Mouse (Mus musculus): ENCODE results near the gene Add1. TPM values are rescaled to one million over a fixed set of nuclear protein-coding genes. Genes with fewer than 3 reads are reported as not detected.
A peak's percentile ranks its signal among the peaks of the same experiment; 100 is the strongest.

The Add1 gene
- total and polyA plus RNA-seq, 2 experiments from 2014 or later: 104 to 246 TPM

DNA sequence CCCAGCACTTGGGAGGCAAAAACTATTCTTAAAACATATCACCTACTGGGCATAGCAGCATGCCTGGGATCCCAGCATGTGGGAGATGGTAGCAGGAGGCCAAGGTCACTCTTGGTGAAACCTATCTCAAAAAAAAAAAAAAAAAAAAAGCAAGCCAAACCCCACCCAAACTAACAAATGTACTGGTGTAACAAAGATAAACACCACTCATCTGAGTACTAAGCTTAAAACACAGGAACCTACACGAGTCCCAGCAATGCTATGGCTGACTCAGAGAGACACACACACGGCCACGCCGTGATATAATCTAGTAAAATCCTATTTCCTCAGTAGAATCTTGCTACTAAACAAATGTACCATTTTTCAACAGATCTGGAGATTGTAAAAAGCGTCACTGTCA, 79.5 kb downstream of the Add1 start:
- Histone ChIP-seq H3K4me3 (ENCODE audit: low read depth, low read length) (no peak overlapping the region), H3K4me2 (ENCODE audit: low read depth, low read length) (no peak overlapping the region), H3K27ac (ENCODE audit: low read depth) (no peak overlapping the region), H3K36me3 (replicated peaks; ENCODE audit: control insufficient read depth, insufficient read depth, low read length) (peaks cover 92% of the 10 kb centered on the region), H3K4me1 (ENCODE audit: control insufficient read depth, insufficient read depth) (no peaks in the 10 kb centered on the region), H3K9me3 (replicated peaks; ENCODE audit: control insufficient read depth, low read length) (no peaks in the 10 kb centered on the region), H3K9ac (replicated peaks; ENCODE audit: low read depth, low read length) (no peak overlapping the region), H3K27me3 (ENCODE audit: control insufficient read depth, insufficient read depth, low read length) (no peaks in the 10 kb centered on the region)
- no peak for ATAC-seq (ENCODE audit: insufficient read depth, low read depth)
- WGBS: 86% methylated on average over 5 of the region's 5 CpGs
- no peak for DNase-seq (ENCODE audit: low spot score)
- TF ChIP-seq CTCF (IDR thresholded peaks at IDR 0.05; ENCODE audit: low read depth): no peak
- no peak for TF ChIP-seq EP300 (IDR thresholded peaks at IDR 0.05; ENCODE audit: low read depth)

DNA sequence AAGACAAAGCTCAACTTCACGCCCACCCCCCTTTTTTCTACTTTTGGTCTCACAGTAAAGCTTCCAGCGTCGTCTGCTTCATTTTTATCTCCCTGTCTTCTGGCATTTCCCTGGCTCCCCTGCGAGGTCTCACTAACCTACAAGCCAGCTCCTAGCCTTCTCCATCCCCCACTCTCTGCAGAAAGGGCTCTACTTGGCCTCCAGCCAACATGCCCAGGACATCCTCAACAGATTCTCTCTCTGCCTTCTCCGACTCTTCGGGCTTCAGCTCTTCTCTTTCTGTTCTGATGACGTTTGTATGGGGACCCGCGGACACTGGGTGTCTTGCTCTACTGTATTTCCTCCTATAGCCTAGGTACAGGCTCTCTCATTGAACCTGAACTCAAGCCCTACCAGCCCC, 81.4 kb downstream of the Add1 start:
- H3K9ac ChIP-seq (replicated peaks; ENCODE audit: low read depth, low read length): no peak overlapping the region
- ATAC-seq (ENCODE audit: insufficient read depth, low read depth) (no peak), DNase-seq (ENCODE audit: low spot score) (no peak)
- no peaks in the 10 kb centered on the region for H3K27me3 ChIP-seq (ENCODE audit: control insufficient read depth, insufficient read depth, low read length)
- H3K4me3 ChIP-seq (ENCODE audit: low read depth, low read length): no peak overlapping the region
- H3K36me3 ChIP-seq (replicated peaks; ENCODE audit: control insufficient read depth, insufficient read depth, low read length): peaks cover 73% of the 10 kb centered on the region
- H3K4me1 ChIP-seq (ENCODE audit: control insufficient read depth, insufficient read depth): peaks cover 7% of the 10 kb centered on the region; the same call in 1 of the 2 replicates
- H3K4me2 ChIP-seq (ENCODE audit: low read depth, low read length): no peak overlapping the region
- H3K9me3 ChIP-seq (replicated peaks; ENCODE audit: control insufficient read depth, low read length): no peaks in the 10 kb centered on the region
- 37% methylated on average over 9 of the region's 9 CpGs for WGBS
- TF ChIP-seq EP300 (IDR thresholded peaks at IDR 0.05; ENCODE audit: low read depth): no peak
- no peak for TF ChIP-seq CTCF (IDR thresholded peaks at IDR 0.05; ENCODE audit: low read depth)
- H3K27ac ChIP-seq (ENCODE audit: low read depth): no peak overlapping the region

DNA sequence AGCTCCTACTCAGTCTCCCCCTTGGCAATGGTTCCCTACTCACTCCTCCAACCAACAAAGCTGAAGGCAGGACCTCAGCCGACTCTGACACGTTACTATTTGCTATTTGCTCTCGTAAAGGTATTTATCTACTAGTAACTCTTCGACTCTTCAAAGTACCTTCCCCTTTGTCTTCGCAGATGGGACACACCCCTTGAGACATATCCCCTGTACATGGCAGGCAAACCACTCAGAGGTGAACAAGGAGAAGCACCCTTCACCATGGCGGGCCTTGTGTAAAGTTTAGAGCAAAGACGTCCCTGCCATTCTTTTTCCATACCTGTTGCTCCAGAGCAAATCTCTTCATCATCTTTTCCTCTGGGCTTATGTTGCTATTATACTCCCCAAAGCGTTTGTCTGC, 84.1 kb downstream of the Add1 start:
- H3K36me3 ChIP-seq (replicated peaks; ENCODE audit: control insufficient read depth, insufficient read depth, low read length): peaks cover 46% of the 10 kb centered on the region
- TF ChIP-seq EP300 (IDR thresholded peaks at IDR 0.05; ENCODE audit: low read depth): no peak
- no peak overlapping the region for H3K27ac ChIP-seq (ENCODE audit: low read depth)
- H3K9ac ChIP-seq (replicated peaks; ENCODE audit: low read depth, low read length): no peak overlapping the region
- DNase-seq (ENCODE audit: low spot score) (no peak), ATAC-seq (ENCODE audit: insufficient read depth, low read depth) (no peak)
- H3K27me3 ChIP-seq (ENCODE audit: control insufficient read depth, insufficient read depth, low read length): no peaks in the 10 kb centered on the region
- peaks cover 9% of the 10 kb centered on the region; the same call in 1 of the 2 replicates for H3K4me1 ChIP-seq (ENCODE audit: control insufficient read depth, insufficient read depth)
- H3K4me2 ChIP-seq (ENCODE audit: low read depth, low read length): no peak overlapping the region
- H3K4me3 ChIP-seq (ENCODE audit: low read depth, low read length): no peak overlapping the region
- H3K9me3 ChIP-seq (replicated peaks; ENCODE audit: control insufficient read depth, low read length): no peaks in the 10 kb centered on the region
- 83% methylated on average over 8 of the region's 8 CpGs for WGBS

DNA sequence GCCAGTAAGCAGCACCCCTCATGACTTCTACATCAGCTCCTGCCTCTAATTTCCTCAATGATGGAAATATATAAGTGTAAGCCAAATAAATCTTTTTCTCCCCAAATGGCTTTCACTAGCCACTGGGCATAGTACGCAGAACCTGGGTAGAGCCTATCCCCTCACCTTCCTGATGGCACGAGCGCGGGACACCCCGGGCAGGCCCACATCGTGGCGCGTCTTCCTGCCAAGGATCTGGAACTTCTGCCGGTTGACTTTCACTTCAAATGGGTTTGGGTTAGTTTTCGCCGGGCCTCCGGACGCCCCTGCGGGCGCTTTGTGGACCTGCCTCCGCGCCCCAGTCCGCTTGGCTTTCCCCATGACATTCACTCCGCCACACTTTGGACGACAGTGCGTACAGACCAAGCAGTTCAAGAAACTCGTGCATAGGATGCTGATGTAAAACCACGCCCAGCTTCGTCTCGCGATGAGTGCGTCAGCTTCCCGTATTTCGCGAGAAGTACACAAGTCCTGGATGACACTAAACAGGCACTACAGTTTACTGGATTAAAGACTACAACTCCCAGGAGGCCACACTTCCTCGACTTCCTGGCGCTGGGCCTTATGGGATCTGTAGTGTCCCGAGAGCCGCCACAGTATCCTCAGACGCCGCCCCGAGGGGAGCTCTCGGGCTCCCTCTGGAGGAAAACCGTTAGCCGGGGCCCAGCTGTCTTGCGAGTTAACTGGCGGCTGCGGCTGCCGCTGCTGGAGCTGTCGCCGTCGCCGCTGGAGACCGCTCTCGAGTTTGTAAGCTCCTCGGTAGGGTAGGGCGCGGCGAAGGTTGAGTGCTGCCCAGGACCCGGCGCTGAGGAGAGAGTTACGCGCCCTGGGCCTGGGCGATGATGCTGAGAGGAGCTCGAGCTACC, 86.5 kb downstream of the Add1 start, which contains the start of the genes Nop14 and Grk4:
Nop14 (minus strand) TSS at position 463 of the 905 bp plus-strand sequence.
Grk4 (plus strand) TSS at position 694 of the 905 bp plus-strand sequence.
- ATAC-seq (ENCODE audit: insufficient read depth, low read depth) (peak; percentile 99), DNase-seq (ENCODE audit: low spot score) (peak; percentile 99)
- no peaks in the 10 kb centered on the region for H3K27me3 ChIP-seq (ENCODE audit: control insufficient read depth, insufficient read depth, low read length)
- peaks cover 24% of the 10 kb centered on the region for H3K36me3 ChIP-seq (replicated peaks; ENCODE audit: control insufficient read depth, insufficient read depth, low read length)
- WGBS: under 1% methylated on average over 60 of the region's 60 CpGs
- peak within 1 kb of the TSS; percentile 62 for H3K9ac ChIP-seq (replicated peaks; ENCODE audit: low read depth, low read length)
- TF ChIP-seq CTCF (IDR thresholded peaks at IDR 0.05; ENCODE audit: low read depth): peak; percentile 88
- TF ChIP-seq EP300 (IDR thresholded peaks at IDR 0.05; ENCODE audit: low read depth): peak; percentile 85; the same call in 1 of the 2 replicates
- H3K4me3 ChIP-seq (ENCODE audit: low read depth, low read length): peak within 1 kb of the TSS; percentile 74
- no peaks in the 10 kb centered on the region for H3K9me3 ChIP-seq (replicated peaks; ENCODE audit: control insufficient read depth, low read length)
- H3K4me2 ChIP-seq (ENCODE audit: low read depth, low read length): peak within 1 kb of the TSS; percentile 77
- peaks cover 9% of the 10 kb centered on the region; the same call in 1 of the 2 replicates for H3K4me1 ChIP-seq (ENCODE audit: control insufficient read depth, insufficient read depth)
- H3K27ac ChIP-seq (ENCODE audit: low read depth): peak within 1 kb of the TSS; percentile 94

DNA sequence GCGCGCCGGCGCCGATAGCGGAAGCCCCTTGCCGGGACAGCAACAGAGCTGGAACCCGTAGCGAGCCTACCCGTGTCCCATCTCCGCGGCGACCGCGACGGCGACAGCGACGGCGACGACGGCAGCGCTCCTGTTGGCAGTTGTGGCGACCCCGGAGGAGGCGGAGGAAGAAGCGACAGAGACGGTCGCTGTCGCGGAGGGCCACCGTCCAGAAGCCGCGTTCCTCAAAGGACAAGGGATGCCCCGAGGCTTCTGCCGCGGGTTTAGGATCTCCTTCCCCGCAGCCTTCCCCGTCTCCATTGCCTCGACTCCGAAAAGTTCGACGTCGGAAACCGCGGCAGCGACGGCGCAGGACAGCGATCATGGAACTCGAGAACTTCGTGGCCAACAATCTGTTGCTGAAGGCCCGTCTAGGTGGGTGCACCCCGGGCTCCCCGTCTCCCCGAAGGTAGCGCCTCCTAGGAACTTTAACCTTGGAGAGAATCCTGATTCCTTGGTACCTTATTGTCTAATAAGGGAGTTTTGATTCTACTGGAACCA, 87.2 kb downstream of the Add1 start:
- under 1% methylated on average over 57 of the region's 57 CpGs for WGBS
- no peak for ATAC-seq (ENCODE audit: insufficient read depth, low read depth)
- H3K9ac ChIP-seq (replicated peaks; ENCODE audit: low read depth, low read length): peak overlapping the region; percentile 57

More for the DNA sequence above, 87.2 kb downstream of the Add1 start:
- H3K4me1 ChIP-seq (ENCODE audit: control insufficient read depth, insufficient read depth): peaks cover 9% of the 10 kb centered on the region; the same call in 1 of the 2 replicates
- TF ChIP-seq EP300 (IDR thresholded peaks at IDR 0.05; ENCODE audit: low read depth) (no peak), CTCF (IDR thresholded peaks at IDR 0.05; ENCODE audit: low read depth) (no peak)
- H3K27ac ChIP-seq (ENCODE audit: low read depth): peak overlapping the region; percentile 94
- peaks cover 21% of the 10 kb centered on the region for H3K36me3 ChIP-seq (replicated peaks; ENCODE audit: control insufficient read depth, insufficient read depth, low read length)
- H3K4me2 ChIP-seq (ENCODE audit: low read depth, low read length): peak overlapping the region; percentile 77
- no peaks in the 10 kb centered on the region for H3K27me3 ChIP-seq (ENCODE audit: control insufficient read depth, insufficient read depth, low read length)
- H3K4me3 ChIP-seq (ENCODE audit: low read depth, low read length): peak overlapping the region; percentile 74
- H3K9me3 ChIP-seq (replicated peaks; ENCODE audit: control insufficient read depth, low read length): no peaks in the 10 kb centered on the region
- peak; percentile 29 for DNase-seq (ENCODE audit: low spot score)

Data from heart, postnatal 0 days (tissue).